Mouse (Mus musculus): ENCODE data around the gene Olfr487.
"Not testable (repeated sequence)": the region's sequence is repeated elsewhere in the genome, so short reads cannot be mapped to it uniquely, and the experiment has no call there.

- not testable (repeated sequence) for TF ChIP-seq CTCF (IDR thresholded peaks at IDR 0.05; ENCODE audit: extremely low read depth, insufficient read depth, insufficient read length, insufficient replicate concordance); POLR2A (IDR thresholded peaks at IDR 0.05; ENCODE audit: low read depth, low read length)
These were observed at the start of gene Olfr487 for GRCm38 (mm10) chr7:108214536-108214935.
